Mouse (Mus musculus) neural tube, embryonic 11.5 days (tissue): ENCODE data around the gene Sult4a1. TPM values are rescaled to one million over a fixed set of nuclear protein-coding genes. Genes with fewer than 3 reads are reported as not detected.

ENCODE experiments used
- ATAC-seq: fragments of 200-750 bp; cut with Nextera tagmentation; 2 replicates; pipeline ENCODE4 v1.8.0; 2017; ENCODE audit warnings: moderate number of reproducible peaks, mild to moderate bottlenecking, moderate TSS enrichment, moderate library complexity; ENCODE audit not compliant: insufficient read depth, low FRiP score, low TSS enrichment
- DNase-seq: peaks from one replicate; pipeline ENCODE4 v3.0.0-alpha.2; 2015; ENCODE audit warnings: low spot score
- H3K27ac ChIP-seq: fragments of 300-500 bp; sonication (generic); 2 replicates; pipeline ENCODE4 v1.5.1; 2014; ENCODE audit warnings: low read depth, mild to moderate bottlenecking, low read length
- H3K27me3 ChIP-seq: fragments of 300-500 bp; sonication (generic); 2 replicates; pipeline ENCODE4 v1.6.1; 2014; ENCODE audit warnings: mild to moderate bottlenecking, low read length, mixed read lengths; ENCODE audit not compliant: control insufficient read depth, insufficient read depth
- H3K36me3 ChIP-seq: fragments of 300-500 bp; sonication (generic); 2 replicates; pipeline ENCODE4 v1.6.1; 2014; ENCODE audit warnings: mild to moderate bottlenecking, low read length, moderate library complexity, mixed read lengths; ENCODE audit not compliant: control insufficient read depth, insufficient read depth
- H3K4me1 ChIP-seq: fragments of 300-500 bp; sonication (generic); 2 replicates; pipeline ENCODE4 v1.6.1; 2014; ENCODE audit warnings: low read length, mixed read lengths; ENCODE audit not compliant: control insufficient read depth, insufficient read depth
- H3K4me2 ChIP-seq: fragments of 300-500 bp; sonication (generic); 2 replicates; pipeline ENCODE4 v1.6.1; 2014; ENCODE audit warnings: low read depth, mild to moderate bottlenecking, moderate library complexity
- H3K4me3 ChIP-seq: fragments of 300-500 bp; sonication (generic); 2 replicates; pipeline ENCODE4 v1.5.1; 2014; ENCODE audit warnings: low read depth, low read length
- H3K9ac ChIP-seq: fragments of 300-500 bp; sonication (generic); 2 replicates; pipeline ENCODE4 v1.6.1; 2014; ENCODE audit warnings: mild to moderate bottlenecking, low read length
- H3K9me3 ChIP-seq: fragments of 300-500 bp; sonication (generic); 2 replicates; pipeline ENCODE4 v1.6.1; 2016; ENCODE audit warnings: low read length; ENCODE audit not compliant: control insufficient read depth
- WGBS: fragments of 180-500 bp; shearing (Covaris S2); extraction: QIAGEN DNeasy Blood & Tissue Kit; methylation state at CpG from one replicate; pipeline ENCODE4 v1.1.7; 2014; 5-methylcytosine and 5-hydroxymethylcytosine counted together
- polyA plus RNA-seq: library from polyadenylated mRNA; unstranded; fragments of >200 nt; fragmentation: Nextera tagmentation; extraction: Ambion mirVana; gene quantifications from 2 replicates; pipeline ENCODE4 v1.2.1, GENCODE M21; 2014

Gene Sult4a1
- polyA plus RNA-seq, 1 experiment from 2014 or later = 18.1 TPM

DNA sequence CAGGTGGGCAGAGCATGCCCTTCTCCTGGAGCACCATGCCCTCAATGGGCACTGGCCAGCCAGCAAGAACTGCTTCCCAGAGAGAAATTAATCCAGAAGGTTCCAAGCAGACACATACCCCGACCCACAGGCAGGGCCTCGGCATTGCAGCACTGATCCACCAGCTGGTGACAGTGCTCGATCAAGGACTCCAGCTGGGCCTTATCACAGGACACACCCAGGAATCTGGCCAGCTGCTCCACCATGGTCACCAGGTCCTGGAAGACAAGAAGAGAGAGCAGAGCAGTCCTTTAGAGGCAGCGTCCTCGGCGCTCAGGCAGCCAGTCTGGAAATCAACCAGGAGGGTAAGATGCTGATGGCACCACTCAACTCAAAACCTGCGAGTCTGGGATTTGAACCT lies 25.5 kb downstream of the Sult4a1 start:
- WGBS = 84% methylated on average over 7 of the region's 7 CpGs

DNA sequence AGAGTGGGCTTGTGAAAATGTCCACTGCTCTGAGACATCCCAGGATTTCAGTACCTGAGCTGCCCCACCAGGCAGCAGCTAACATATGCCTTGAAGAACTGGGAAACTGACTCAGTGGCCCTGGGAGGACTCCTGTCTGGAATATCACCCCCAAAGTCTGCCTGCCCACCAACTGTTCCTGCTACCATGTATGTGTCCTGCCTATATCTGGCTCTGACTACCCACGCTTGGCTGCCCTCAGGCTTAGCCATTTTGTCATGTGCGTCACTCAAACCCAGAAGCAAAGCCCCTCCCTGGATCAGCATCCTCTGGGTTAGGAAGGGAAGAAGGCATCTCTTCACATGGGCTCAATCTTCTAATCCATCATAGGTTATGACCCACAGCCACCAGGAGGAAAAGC lies 26.0 kb downstream of the Sult4a1 start:
- WGBS = 82% methylated on average over 2 of the region's 2 CpGs
- no peak overlapping the region for H3K9ac ChIP-seq
- H3K27ac ChIP-seq = no peak overlapping the region
- H3K4me2 ChIP-seq = no peak overlapping the region
- no peaks in the 10 kb centered on the region for H3K9me3 ChIP-seq
- no peaks in the 10 kb centered on the region for H3K27me3 ChIP-seq
- H3K36me3 ChIP-seq = no peaks in the 10 kb centered on the region
- DNase-seq = no peak
- ATAC-seq = no peak
- H3K4me3 ChIP-seq = no peak overlapping the region
- H3K4me1 ChIP-seq = no peaks in the 10 kb centered on the region

More for the DNA sequence above, 25.5 kb downstream of the Sult4a1 start:
- DNase-seq (no peak), ATAC-seq (no peak)
- H3K4me1 ChIP-seq = no peaks in the 10 kb centered on the region
- H3K9ac ChIP-seq = no peak overlapping the region
- no peak overlapping the region for H3K4me3 ChIP-seq
- no peak overlapping the region for H3K27ac ChIP-seq
- H3K4me2 ChIP-seq = no peak overlapping the region
- H3K27me3 ChIP-seq = no peaks in the 10 kb centered on the region
- no peaks in the 10 kb centered on the region for H3K36me3 ChIP-seq
- H3K9me3 ChIP-seq = no peaks in the 10 kb centered on the region

DNA sequence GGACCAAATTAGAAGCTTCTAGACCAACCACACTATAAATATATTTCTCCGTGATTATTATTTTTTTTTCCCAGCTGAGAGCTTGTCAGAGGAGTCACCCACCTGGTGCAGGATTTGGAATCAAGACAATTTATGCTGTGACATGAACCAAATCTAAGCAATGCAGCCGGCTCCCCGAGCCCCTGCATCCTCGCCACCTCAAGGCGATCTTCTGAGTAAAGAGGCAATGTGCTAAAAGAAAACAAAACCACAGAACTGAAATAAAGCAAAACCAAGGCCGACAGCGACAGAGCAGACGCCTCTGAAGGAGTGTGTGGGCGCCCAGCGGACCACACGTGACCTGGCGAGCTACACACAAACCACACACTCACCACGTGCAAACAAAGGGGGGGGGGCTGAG lies 26.9 kb downstream of the Sult4a1 start:
- Histone ChIP-seq H3K27me3 (no peaks in the 10 kb centered on the region), H3K4me3 (no peak overlapping the region), H3K27ac (no peak overlapping the region), H3K9ac (no peak overlapping the region), H3K4me2 (no peak overlapping the region), H3K9me3 (no peaks in the 10 kb centered on the region), H3K36me3 (no peaks in the 10 kb centered on the region), H3K4me1 (no peaks in the 10 kb centered on the region)
- DNase-seq (no peak), ATAC-seq (no peak)
- 81% methylated on average over 13 of the region's 13 CpGs for WGBS

- no peak overlapping the region for H3K4me2 ChIP-seq
- no peaks in the 10 kb centered on the region for H3K27me3 ChIP-seq
- no peaks in the 10 kb centered on the region for H3K9me3 ChIP-seq
- H3K4me3 ChIP-seq = no peak overlapping the region
- ATAC-seq (no peak), DNase-seq (no peak)
- no peaks in the 10 kb centered on the region for H3K4me1 ChIP-seq
- no peak overlapping the region for H3K27ac ChIP-seq
- no peaks in the 10 kb centered on the region for H3K36me3 ChIP-seq
- no peak overlapping the region for H3K9ac ChIP-seq
- WGBS = 59% methylated on average over 17 of the region's 17 CpGs
Measured at GRCm38 (mm10) chr15:84077151-84077550, 28.4 kb downstream of the Sult4a1 start.

DNA sequence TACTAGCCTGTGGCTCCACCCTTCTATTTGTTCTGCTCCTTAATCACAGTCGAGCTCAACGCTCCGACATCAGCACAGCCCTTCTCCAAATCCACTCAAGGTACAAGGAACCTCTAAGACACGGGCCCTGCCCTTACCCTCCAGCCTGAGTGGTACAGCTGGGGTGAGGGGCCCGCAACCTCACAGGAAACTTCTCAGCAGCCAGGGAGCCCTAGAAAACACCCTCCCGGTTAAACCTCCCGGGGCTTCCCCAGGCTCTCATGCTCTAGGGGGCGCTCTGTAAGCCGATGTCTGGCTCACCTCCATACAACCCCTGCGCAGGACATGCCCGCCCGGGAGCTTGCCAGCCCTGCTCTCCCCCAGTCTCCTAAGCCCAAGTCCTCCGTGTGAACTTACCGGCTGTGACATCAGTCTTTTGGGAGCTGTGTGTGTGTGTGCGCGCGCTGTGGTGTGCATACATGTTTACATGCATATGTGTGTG lies 30.8 kb downstream of the Sult4a1 start:
- 14% methylated on average over 17 of the region's 17 CpGs for WGBS
- H3K27ac ChIP-seq = no peak overlapping the region
- peak overlapping the region; percentile 31 for H3K4me2 ChIP-seq
- no peaks in the 10 kb centered on the region for H3K4me1 ChIP-seq
- no peak overlapping the region for H3K4me3 ChIP-seq
- peaks cover 8% of the 10 kb centered on the region for H3K27me3 ChIP-seq
- no peaks in the 10 kb centered on the region for H3K9me3 ChIP-seq
- no peaks in the 10 kb centered on the region for H3K36me3 ChIP-seq
- DNase-seq (peak; percentile 62), ATAC-seq (0 out of 2 replicates have a peak, but pooled peaks have one; percentile 31)
- H3K9ac ChIP-seq = no peak overlapping the region

DNA sequence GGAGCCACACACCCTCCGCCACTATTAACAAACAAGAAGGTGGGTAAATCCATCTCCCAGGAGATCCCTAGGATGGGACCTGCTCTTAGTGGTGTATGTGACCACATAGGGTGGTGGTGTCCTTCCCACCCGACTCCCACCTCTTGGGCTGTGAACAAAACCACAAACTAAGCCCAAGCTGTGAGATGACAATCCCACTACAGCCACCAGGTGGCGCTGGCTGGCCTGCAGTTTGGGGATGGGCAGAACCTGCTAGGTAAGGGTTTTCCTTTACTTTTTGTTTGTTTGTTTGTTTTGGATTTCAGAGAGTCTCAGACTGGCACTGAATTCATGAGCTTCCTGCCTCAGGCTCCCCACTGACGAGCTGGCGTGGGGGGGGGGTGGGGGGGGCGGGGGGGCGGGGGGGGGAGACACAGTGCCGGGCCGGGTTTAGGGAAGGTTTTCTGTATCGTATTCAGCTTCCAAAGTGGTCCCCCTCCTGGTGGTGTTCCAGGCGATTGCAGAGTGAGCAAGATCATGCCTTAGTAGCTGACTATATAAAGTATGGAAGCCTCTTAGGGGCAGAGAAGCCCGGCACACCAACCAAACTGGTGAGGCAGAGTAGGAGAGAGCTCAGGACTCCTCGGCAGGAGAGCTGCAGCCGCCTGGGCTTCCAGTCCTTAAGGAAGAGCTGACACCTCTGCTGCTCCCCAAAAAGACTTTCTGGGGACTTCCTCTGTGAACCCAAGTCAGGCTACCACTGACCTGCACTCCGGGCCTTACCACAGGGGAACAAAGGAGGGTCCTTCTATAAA lies 31.4 kb downstream of the Sult4a1 start:
- Histone ChIP-seq H3K9me3 (no peaks in the 10 kb centered on the region), H3K27ac (no peak overlapping the region), H3K27me3 (peaks cover 12% of the 10 kb centered on the region), H3K36me3 (no peaks in the 10 kb centered on the region), H3K4me3 (no peak overlapping the region), H3K9ac (no peak overlapping the region), H3K4me1 (no peaks in the 10 kb centered on the region), H3K4me2 (peak overlapping the region; percentile 31)
- ATAC-seq (no peak), DNase-seq (peak; percentile 84)
- 12% methylated on average over 13 of the region's 15 CpGs for WGBS

GRCm38 (mm10) chr15:84073058-84073457 lies 32.5 kb downstream of the Sult4a1 start:
- H3K9me3 ChIP-seq = no peaks in the 10 kb centered on the region
- H3K9ac ChIP-seq = no peak overlapping the region
- peaks cover 21% of the 10 kb centered on the region for H3K27me3 ChIP-seq
- ATAC-seq (no peak), DNase-seq (no peak)
- no peak overlapping the region for H3K4me3 ChIP-seq
- WGBS = 20% methylated on average over 8 of the region's 8 CpGs
- no peak overlapping the region for H3K4me2 ChIP-seq
- no peak overlapping the region for H3K27ac ChIP-seq
- no peaks in the 10 kb centered on the region for H3K4me1 ChIP-seq
- H3K36me3 ChIP-seq = no peaks in the 10 kb centered on the region

DNA sequence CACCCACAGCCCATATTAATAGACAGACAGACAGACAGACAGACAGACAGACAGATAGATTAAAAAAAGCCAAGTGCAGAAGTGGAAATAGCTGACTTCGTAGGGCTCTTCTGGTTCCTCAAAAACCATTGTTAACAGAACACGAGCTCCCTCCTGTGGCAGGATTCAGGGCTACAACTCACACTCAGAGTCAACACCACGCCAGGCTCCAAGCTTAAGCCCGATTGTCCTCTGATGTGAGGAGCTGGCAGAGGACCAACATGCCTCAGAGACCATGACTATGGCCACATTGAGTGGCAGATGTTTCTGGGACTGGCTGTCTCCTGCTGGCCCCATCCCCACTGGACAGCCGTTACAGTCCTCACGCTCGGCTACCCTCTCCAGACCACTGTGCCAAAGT lies 33.3 kb downstream of the Sult4a1 start:
- WGBS = 29% methylated on average over 7 of the region's 7 CpGs
- H3K9ac ChIP-seq = no peak overlapping the region
- no peak overlapping the region for H3K4me3 ChIP-seq
- H3K9me3 ChIP-seq = no peaks in the 10 kb centered on the region
- H3K4me1 ChIP-seq = no peaks in the 10 kb centered on the region
- H3K27me3 ChIP-seq = peaks cover 25% of the 10 kb centered on the region
- H3K36me3 ChIP-seq = no peaks in the 10 kb centered on the region
- H3K27ac ChIP-seq = no peak overlapping the region
- no peak overlapping the region for H3K4me2 ChIP-seq
- DNase-seq = peak; percentile 82
- no peak for ATAC-seq

DNA sequence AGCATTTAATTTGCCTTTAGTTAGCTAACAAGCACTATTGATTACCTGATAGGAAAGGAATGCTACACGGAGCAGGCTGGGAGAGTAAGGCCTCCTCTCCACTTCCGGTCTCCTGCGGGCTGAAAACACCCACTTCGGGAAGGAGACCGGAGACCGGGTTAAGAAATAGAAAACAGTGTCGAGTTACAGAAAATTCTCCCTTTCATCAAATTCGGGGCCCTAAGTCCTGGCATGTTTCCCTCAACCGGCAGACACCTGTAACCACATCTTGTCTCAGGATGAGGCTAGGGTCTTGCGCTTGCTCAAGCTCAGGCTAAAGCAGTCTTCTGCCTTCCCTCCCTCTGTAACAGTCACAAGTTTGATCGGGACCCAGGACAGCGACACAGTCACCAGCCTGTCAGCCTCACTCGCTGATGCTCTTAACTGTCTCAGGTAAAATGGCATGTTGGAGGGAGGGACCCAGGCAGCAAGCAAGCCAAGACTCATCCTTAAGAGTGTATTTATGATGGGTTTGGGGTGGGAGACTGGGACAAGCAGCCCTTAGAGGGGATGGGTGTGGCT lies 35.4 kb downstream of the Sult4a1 start:
- Histone ChIP-seq H3K4me1 (no peaks in the 10 kb centered on the region), H3K27ac (no peak overlapping the region), H3K36me3 (no peaks in the 10 kb centered on the region), H3K4me3 (no peak overlapping the region), H3K27me3 (peaks cover 25% of the 10 kb centered on the region), H3K9ac (no peak overlapping the region), H3K4me2 (no peak overlapping the region), H3K9me3 (peaks cover 3% of the 10 kb centered on the region; the same call in 1 of the 2 replicates)
- ATAC-seq = no peak
- WGBS = 6% methylated on average over 13 of the region's 13 CpGs
- DNase-seq = no peak
